Mouse (Mus musculus): ENCODE results near the gene 3110021N24Rik.
"Not testable (repeated sequence)": the region's sequence is repeated elsewhere in the genome, so short reads cannot be mapped to it uniquely, and the experiment has no call there.

The 3110021N24Rik gene

GRCm38 (mm10) chr4:108719349-108719748 is at the start of gene 3110021N24Rik:
TSS of gene 3110021N24Rik (plus strand) at chr4:108719649.
- DNase-seq (ENCODE audit: low read depth, low spot score), result no peak

DNA sequence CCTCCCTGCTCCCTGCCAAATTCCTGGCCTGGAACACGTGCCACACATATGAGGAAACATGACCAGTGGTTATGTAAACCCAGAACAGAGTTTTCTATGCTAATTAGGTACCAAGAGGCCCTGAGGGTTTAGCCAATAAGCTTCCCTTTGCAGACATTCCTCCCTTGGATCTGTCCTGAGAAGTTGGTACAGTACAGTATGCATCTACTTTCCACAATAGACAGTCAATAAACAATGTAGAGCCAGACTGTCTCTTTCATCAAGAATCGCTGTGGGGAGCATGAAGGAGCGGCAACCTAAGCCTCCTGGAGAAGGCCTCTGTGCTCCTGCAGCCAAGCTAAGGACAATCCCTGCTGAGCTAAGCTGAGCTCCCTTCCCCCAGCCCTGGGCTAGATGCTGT is 33.3 kb upstream of the 3110021N24Rik start:
- no peak for DNase-seq (ENCODE audit: low read depth, low spot score)

- not testable (repeated sequence) for DNase-seq (ENCODE audit: low read depth, low spot score)
These were observed 32.4 kb upstream of the 3110021N24Rik start for GRCm38 (mm10) chr4:108687098-108687497.

DNA sequence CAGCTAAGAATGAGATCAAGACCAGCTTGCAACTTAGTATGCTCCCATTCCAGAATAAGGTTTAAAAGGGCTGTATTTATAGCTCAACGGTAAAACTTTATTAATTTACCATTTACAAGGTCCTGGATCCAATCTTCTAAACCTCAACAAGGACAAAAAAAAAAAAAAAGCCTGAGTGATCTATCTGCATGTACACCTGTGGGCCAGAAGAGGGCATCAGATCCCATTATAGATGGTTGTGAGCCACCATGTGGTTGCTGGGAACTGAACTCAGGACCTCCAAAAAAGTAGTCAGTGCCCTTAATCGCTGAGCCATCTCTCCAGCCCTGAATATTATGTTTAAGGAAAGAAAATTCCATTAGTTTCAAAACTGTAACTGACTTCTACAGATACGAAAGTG is 29.0 kb upstream of the 3110021N24Rik start:
- DNase-seq (ENCODE audit: low read depth, low spot score), result no peak

DNA sequence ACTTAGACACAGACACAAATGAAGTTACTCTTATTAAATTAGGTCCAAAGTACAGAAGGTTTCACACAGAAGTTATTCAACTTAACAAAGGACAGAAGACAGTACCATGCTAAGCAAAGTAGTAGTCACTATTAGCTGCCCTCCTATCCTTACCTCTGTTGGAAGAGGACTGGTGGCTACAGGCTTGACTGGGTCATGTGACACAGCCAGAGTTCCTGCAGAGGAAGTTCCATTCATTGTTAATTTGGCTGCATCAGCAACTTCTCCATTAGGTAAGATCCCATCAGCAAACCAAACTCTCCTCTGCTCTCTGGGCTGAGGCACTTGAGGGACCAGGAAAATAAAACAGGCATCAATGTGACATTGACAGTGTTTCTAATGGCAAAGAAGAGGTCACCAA is 28.0 kb upstream of the 3110021N24Rik start:
- DNase-seq (ENCODE audit: low read depth, low spot score), result no peak

- DNase-seq (ENCODE audit: low read depth, low spot score), result no peak
These were observed 22.5 kb upstream of the 3110021N24Rik start for GRCm38 (mm10) chr4:108696934-108697333.

DNA sequence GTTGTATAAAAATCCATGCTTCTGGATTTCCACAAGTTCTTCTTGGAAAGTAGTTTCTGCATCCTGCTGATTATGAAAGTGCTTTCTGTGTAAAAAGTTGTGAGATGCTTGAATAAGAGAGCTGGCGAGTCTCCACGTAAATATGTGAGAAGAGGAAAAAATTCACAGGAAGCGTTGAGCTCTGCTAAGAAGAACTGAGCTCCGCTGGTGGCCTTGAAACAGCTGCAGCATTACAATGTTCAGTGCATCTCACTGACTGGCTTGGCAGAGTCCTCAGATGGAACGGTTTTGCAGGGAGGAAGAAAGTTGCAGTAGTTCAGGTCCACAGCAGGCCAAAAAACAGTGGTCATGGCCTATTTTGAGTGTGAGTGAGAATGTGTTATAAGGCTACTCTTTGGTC is 11.2 kb upstream of the 3110021N24Rik start:
- no peak for DNase-seq (ENCODE audit: low read depth, low spot score)

- no peak for DNase-seq (ENCODE audit: low read depth, low spot score)
These were observed 1.9 kb downstream of the 3110021N24Rik start for GRCm38 (mm10) chr4:108721245-108721784.

- DNase-seq (ENCODE audit: low read depth, low spot score), result no peak
These were observed 4.7 kb downstream of the 3110021N24Rik start for GRCm38 (mm10) chr4:108724102-108724501.

- no peak for DNase-seq (ENCODE audit: low read depth, low spot score)
These were observed 11.0 kb downstream of the 3110021N24Rik start for GRCm38 (mm10) chr4:108730450-108730849.

DNA sequence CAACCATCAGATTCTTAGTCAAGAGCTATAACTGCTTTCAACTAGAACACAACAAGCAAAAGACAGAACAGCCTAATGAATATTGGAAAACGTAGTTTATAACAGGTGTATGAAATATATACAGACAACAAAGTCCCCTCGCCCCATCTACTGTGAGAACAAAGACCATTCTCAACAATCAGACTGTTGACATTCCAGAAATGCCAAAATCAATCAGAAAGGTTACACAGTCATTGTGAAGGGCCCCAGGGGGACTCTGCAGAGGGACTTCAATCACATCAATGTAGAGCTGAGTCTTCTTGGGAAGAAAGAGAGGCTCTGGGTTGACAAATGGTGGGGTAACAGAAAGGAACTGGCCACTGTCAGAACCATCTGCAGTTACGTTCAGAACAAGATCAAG is 12.1 kb downstream of the 3110021N24Rik start:
- no peak for DNase-seq (ENCODE audit: low read depth, low spot score)

DNA sequence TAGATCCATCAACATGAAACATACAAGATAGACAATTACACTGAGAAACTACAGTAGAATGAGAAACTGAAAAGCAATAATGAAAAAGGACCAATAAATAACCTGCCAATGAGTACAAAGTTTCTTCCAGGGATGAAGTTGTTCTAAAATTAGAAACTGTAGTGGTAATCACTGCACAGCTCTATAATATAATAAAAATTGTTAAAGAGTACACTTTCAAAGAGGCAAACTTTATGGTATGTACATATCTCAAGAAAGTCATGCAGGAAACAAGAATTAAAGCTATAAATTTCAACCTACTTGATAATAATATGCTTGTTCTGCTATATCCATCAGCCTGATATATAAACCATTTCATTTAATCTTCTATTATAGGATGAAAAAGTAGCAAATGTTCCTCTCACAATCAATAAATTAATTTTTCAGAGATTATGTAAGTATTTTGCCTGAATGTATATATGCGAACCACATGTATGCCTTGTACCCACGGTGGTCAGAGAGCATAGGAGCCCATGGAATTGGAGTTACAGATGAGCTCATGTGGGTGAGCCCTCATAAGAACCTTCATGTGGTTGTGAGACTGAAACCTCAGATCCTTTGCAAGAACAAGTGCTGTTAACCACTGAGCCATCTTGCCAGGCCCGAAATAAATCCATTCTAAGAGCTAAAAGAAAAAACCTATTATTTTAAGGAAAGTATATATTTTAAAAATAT is 26.9 kb downstream of the 3110021N24Rik start:
- no peak for DNase-seq (ENCODE audit: low read depth, low spot score)

DNA sequence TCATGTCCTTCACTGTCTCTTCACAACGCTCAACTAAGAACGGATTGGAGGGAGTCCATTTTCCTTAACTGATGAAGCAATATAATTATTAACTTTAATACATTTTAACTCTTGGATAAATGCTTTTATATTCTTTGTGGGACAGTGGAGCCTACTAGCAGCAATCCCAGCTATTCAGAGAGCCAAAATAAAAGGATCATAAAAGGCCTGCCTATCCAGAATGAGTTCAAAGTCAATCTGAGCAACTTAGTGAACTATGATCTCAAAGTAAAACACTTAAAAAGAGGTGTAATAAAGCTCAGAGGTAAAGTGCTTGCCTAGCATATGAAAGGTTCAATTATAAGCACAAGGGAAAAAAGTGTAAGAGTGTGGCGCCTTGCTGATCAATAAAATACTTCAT is 40.1 kb downstream of the 3110021N24Rik start:
- DNase-seq (ENCODE audit: low read depth, low spot score), result no peak

- no peak for DNase-seq (ENCODE audit: low read depth, low spot score)
These were observed 49.1 kb downstream of the 3110021N24Rik start for GRCm38 (mm10) chr4:108768527-108768926.

GRCm38 (mm10) chr4:108779763-108780056 is 60.3 kb downstream of the 3110021N24Rik start:
- no peak for DNase-seq (ENCODE audit: low read depth, low spot score)

DNA sequence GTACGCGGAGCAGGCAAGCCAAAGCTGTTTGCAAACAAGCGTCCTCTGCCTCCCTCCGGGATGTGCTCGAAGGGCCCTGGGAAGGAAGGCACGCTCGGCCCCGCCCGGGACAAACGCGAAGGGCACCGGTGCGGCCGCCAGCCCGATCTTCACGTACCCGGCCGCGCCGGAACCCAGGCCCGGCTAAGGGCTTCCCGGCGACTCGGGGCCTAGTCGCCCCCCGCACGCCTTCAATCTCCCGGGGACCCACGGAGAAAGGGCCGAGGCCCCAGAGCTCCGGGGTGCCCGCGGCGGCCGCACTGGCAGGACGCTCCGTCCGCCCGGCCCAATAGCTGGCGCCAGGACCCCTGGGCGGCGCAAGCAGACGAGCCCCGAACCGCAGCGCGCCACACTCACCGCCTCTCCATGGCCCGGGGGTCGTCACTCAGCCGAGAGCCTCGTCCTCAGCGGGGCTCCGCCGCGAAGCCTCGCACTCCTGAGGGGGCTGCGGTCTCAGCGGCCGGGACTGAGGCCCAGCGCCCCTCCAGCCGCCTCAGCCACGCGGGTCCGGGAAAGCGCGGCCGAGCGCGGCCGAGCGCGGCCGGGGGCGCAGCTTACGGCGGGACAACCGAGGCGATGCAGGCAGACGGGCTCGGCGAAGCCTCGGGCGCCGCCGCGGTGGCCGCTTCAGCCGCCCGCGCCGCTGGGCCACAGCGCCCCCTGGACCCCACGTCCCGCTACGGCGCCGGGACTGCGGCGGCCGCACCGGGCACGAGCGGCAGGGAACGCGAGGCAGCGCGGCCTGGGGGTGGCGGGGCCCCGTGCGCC is 60.8 kb downstream of the 3110021N24Rik start, which contains the start of gene Zfyve9:
Zfyve9 (minus strand) TSS at position 742 of the 807 bp plus-strand sequence.
- peak; percentile 52 for DNase-seq (ENCODE audit: low read depth, low spot score)

DNA sequence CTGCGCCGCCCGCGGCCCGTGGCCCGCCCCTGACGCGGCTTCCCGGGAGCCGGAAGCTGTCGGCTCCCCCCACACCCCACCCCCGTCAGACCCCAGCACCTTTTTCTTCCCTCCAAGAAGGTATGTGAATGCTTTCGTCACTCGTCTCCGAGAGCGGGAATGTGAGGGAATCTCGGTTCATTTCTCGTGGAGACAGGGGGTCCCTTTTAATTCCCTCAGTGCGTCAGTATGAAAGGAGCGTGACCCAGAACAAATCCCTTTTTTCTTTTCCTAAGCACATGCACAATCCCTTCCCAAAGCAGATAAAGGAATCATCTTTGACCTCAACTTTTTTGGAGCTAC is 61.4 kb downstream of the 3110021N24Rik start:
- DNase-seq (ENCODE audit: low read depth, low spot score), result no peak

DNA sequence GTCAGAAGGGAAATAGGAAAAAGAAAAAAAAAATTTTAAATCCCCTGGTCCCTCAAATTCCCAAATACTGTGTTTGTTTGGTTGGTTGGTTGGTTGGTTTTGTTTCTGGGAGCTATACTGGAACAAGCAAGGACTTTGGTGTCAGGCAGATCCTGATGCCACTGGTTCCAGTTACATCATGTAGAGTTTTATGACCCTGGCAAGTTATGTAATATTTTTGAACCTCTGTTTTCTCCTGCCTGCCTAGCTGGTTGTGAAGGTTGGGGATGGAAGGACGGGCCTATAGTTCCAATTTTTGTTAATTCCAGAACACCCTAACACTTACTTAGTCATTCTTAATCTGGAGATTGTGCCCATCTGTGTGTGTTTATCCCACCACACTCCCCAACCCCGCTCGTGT is 62.1 kb downstream of the 3110021N24Rik start:
- DNase-seq (ENCODE audit: low read depth, low spot score), result no peak

DNA sequence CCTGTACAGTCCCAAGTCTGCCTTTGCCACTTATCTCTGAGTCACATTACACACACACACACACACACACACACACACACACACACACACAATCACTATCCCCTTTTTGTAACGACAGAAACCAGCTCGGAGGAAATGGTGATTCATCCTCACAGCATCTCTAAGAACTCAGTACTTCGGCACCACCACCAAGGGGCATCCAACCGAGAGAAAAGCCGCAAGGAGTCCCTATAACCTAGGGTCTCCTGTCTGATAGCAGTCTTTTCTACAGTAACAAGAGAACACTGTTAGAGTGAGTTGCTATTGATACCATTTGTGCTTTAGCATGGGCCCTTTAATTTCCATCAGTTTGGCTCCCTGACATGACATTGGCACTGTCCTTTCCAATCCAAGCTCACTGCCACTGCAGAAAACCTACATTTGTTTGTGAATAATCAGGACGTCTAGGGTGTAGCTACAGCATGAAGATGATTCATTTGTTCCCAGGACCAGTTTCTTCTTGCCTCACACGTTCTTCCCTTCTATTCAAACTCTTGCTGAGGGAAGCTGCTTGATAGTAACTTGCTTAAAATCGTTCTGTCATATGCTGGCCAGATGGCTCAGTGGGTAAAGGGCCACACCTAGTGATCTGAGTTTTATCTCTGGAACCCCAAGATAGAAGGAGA is 63.1 kb downstream of the 3110021N24Rik start:
- no peak for DNase-seq (ENCODE audit: low read depth, low spot score)

GRCm38 (mm10) chr4:108789258-108789936 is 69.9 kb downstream of the 3110021N24Rik start:
- no peak for DNase-seq (ENCODE audit: low read depth, low spot score)

DNA sequence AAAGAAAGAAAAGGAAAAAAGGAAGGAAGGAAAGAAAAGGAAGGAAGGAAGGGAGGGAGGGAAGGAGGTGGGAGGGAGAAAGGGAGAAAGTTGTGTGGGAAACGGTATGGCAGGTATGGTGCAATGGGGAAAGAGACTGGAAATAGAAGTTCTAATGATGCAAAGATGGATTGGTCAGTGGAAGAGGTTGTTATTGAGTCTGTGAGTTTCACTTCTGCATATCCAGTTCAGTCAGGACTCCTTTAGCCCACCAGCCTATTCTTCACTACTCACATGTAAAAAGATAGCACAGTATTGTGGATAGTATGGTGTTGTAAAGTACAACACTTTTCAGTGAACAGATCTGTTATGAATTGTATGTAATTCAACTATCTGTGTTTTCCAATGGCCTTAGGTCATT is 71.1 kb downstream of the 3110021N24Rik start:
- DNase-seq (ENCODE audit: low read depth, low spot score), result no peak

DNA sequence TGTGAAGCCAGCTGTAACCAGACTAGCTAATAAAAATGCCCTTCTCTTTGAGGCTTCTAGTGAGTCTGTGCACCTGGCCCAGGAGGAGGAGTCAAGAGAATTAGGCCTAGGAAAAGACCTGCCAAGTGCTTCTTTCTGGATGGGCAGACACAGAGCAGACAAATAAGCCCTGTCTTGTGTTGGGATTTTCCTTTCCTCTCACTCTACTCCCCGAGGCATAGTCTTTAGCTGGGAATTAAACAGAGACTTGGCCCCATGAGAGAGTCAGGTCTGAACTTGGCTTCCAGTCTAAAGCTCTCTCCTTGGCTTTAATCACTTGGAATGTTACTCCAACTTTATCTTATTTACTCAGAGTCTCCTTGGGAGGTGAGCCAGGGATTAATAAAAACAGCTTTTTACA is 74.5 kb downstream of the 3110021N24Rik start:
- DNase-seq (ENCODE audit: low read depth, low spot score), result no peak
